Comparison of ENCODE assay signal across 12 mouse cellular contexts in genomic region chr12:110438367-110438973, GRCm38 (mm10). TPM values are rescaled to one million over a fixed set of nuclear protein-coding genes. Genes with fewer than 3 reads are reported as not detected.
DNase-seq lines count a peak whose midpoint lies in the region; ATAC-seq and TF ChIP-seq lines count a peak whose summit lies in the region.
"Had no signal": no experiment of that assay in that cellular context is flagged by ENCODE, and none has a peak within 500 bp of the region (broad histone marks: within the 10 kb centered on the region; RNA-seq: fewer than 3 reads in every experiment).

No protein-coding gene starts in this region.

- no peak overlapping the region for H3K4me3 ChIP-seq in lung, embryonic 14.5 days (ENCODE audit: low read depth, low read length)
- H3K4me3 ChIP-seq: limb, embryonic 10.5 days; neural tube, embryonic 12.5 days had no signal

- no peaks in the 10 kb centered on the region for H3K9me3 ChIP-seq in lung, embryonic 14.5 days (ENCODE audit: low read depth, low read length)
- H3K9me3 ChIP-seq: limb, embryonic 10.5 days; neural tube, embryonic 12.5 days had no signal

- H3K9ac ChIP-seq in lung, embryonic 14.5 days = no peak overlapping the region
- H3K9ac ChIP-seq: neural tube, embryonic 12.5 days had no signal

- no peak overlapping the region for H3K27ac ChIP-seq in lung, embryonic 14.5 days (ENCODE audit: low read depth)
- H3K27ac ChIP-seq: limb, embryonic 10.5 days; macrophage; neural tube, embryonic 12.5 days had no signal

- 43% methylated on average over 5 of the region's 5 CpGs for WGBS in lung, embryonic 14.5 days

- TF ChIP-seq CTCF in lung, embryonic 14.5 days (IDR thresholded peaks at IDR 0.05; ENCODE audit: low read depth) = peak; percentile 45

- ATAC-seq in lung, embryonic 14.5 days (ENCODE audit: insufficient read depth) = no peak
- peak; percentile 56 for ATAC-seq in granulocyte monocyte progenitor cell, adult 5-6 weeks (replicated peaks; ENCODE audit: poor library complexity, severe bottlenecking)

- no peak overlapping the region for H3K4me2 ChIP-seq in lung, embryonic 14.5 days
- H3K4me2 ChIP-seq: neural tube, embryonic 12.5 days had no signal

- no peaks in the 10 kb centered on the region for H3K27me3 ChIP-seq in lung, embryonic 14.5 days (ENCODE audit: insufficient read depth, low read length)

- H3K4me1 ChIP-seq in lung, embryonic 14.5 days (ENCODE audit: insufficient read depth) = no peaks in the 10 kb centered on the region
- H3K4me1 ChIP-seq: neural tube, embryonic 12.5 days had no signal

- no peaks in the 10 kb centered on the region for H3K36me3 ChIP-seq in lung, embryonic 14.5 days (ENCODE audit: insufficient read depth)
- H3K36me3 ChIP-seq: limb, embryonic 10.5 days; neural tube, embryonic 12.5 days had no signal

- peak; percentile 17 for DNase-seq in embryo, embryonic 10.5 days (ENCODE audit: low spot score)
- DNase-seq in embryo, embryonic 10 days (ENCODE audit: low spot score) = no peak
- DNase-seq in lung, embryonic 14.5 days = no peak
- DNase-seq in lung, adult 18-20 months = no peak
- peak; percentile 33 for DNase-seq in retina, postnatal 7 days (ENCODE audit: low read depth, low spot score)
- DNase-seq in layer of hippocampus, postnatal 25 days (ENCODE audit: extremely low spot score in 1 of 2, low spot score in 1 of 2) = no peak
- no peak for DNase-seq in kidney, adult 11 months
- DNase-seq: cerebellum, adult 8-10 months had no signal

RNA-seq across cellular contexts. Expression of gene Ppp2r5c, which starts 8.4 kb away (rescaled TPM):
- polyA plus RNA-seq in lung, embryonic 14.5 days (2014; fragmentation: Nextera tagmentation; extraction: Ambion mirVana) = 180 and 188 TPM in 2 replicates
- 106 and 113 TPM in 2 replicates for total RNA-seq in granulocyte monocyte progenitor cell, adult 5-6 weeks (2014; fragmentation: Nextera tagmentation)
- total RNA-seq in granulocyte monocyte progenitor cell, adult 5-6 weeks (2017) = 183 and 215 TPM in 2 replicates
- total RNA-seq in layer of hippocampus, postnatal 25 days (2021) = 100 to 1,000 TPM; 242 to 246 TPM

Comparison
In these comparisons a context has a peak if more than half of its experiments do, and no peak if none do; other contexts are left out.
1. DNase-seq: peak in embryo, embryonic 10.5 days (single experiment) and retina, postnatal 7 days (single experiment); none in embryo, embryonic 10 days (single experiment), lung, embryonic 14.5 days (single experiment), lung, adult 18-20 months (0 of 2), layer of hippocampus, postnatal 25 days (0 of 2) and kidney, adult 11 months (single experiment).